Mouse (Mus musculus): ENCODE data around the gene Caskin1. TPM values are rescaled to one million over a fixed set of nuclear protein-coding genes. Genes with fewer than 3 reads are reported as not detected.

Gene Caskin1
- not detected for total RNA-seq (2023)

GRCm38 (mm10) chr17:24488186-24488661, at the start of gene Caskin1:
TSS of gene Caskin1 (plus strand) at chr17:24488601.

GRCm38 (mm10) chr17:24442632-24443155, 45.7 kb upstream of the Caskin1 start, which contains the start of gene Dnase1l2:
TSS of gene Dnase1l2 (minus strand) at chr17:24443105.

GRCm38 (mm10) chr17:24469910-24470602, 18.3 kb upstream of the Caskin1 start, which contains the start of the genes E4f1 and Pgp:
TSS of gene E4f1 (minus strand) at chr17:24470313.
TSS of gene Pgp (plus strand) at chr17:24470392.

GRCm38 (mm10) chr17:24473612-24474275, 14.7 kb upstream of the Caskin1 start, which contains the start of gene Bricd5:
TSS of gene Bricd5 (plus strand) at chr17:24473884.

GRCm38 (mm10) chr17:24478663-24479380, 9.6 kb upstream of the Caskin1 start, which contains the start of gene Mlst8:
TSS of gene Mlst8 (minus strand) at chr17:24479078.

GRCm38 (mm10) chr17:24527723-24528559, 39.5 kb downstream of the Caskin1 start, which contains the start of gene Traf7:
TSS of gene Traf7 (minus strand) at chr17:24527938.

GRCm38 (mm10) chr17:24534160-24534718, 45.8 kb downstream of the Caskin1 start, which contains the start of gene Rab26:
TSS of gene Rab26 (minus strand) at chr17:24534210.

GRCm38 (mm10) chr17:24549618-24550415, 61.4 kb downstream of the Caskin1 start, which contains the start of gene Pkd1:
TSS of gene Pkd1 (plus strand) at chr17:24549834.

Other genes with a start within 250 kb of the Caskin1 start
- gene Ccnf, start 237.1 kb upstream of the Caskin1 start, total RNA-seq (2023): 3.2 TPM
- gene Abca17, start 137.5 kb upstream of the Caskin1 start, total RNA-seq (2023): not detected
- 43.5 TPM for gene Abca3, start 136.7 kb upstream of the Caskin1 start, total RNA-seq (2023)
- 178 TPM for gene Rnps1, start 74.0 kb upstream of the Caskin1 start, total RNA-seq (2023)
- gene Eci1, start 62.0 kb upstream of the Caskin1 start, total RNA-seq (2023): 16.9 TPM
- 5.4 TPM for gene Dnase1l2, start 45.5 kb upstream of the Caskin1 start, total RNA-seq (2023)
- gene E4f1, start 18.3 kb upstream of the Caskin1 start, total RNA-seq (2023): 80.5 TPM
- gene Pgp, start 18.2 kb upstream of the Caskin1 start, total RNA-seq (2023): 13.1 TPM
- 0.89 TPM for gene Bricd5, start 14.7 kb upstream of the Caskin1 start, total RNA-seq (2023)
- 23.8 TPM for gene Mlst8, start 9.5 kb upstream of the Caskin1 start, total RNA-seq (2023)
- gene Traf7, start 39.3 kb downstream of the Caskin1 start, total RNA-seq (2023): 179 TPM
- 1.5 TPM for gene Rab26, start 45.6 kb downstream of the Caskin1 start, total RNA-seq (2023)
- 107 TPM for gene Pkd1, start 61.2 kb downstream of the Caskin1 start, total RNA-seq (2023)
- gene Tsc2, start 144.0 kb downstream of the Caskin1 start, total RNA-seq (2023): 62.2 TPM
- gene Nthl1, start 144.1 kb downstream of the Caskin1 start, total RNA-seq (2023): 4.5 TPM
- 0.74 TPM for gene Slc9a3r2, start 161.7 kb downstream of the Caskin1 start, total RNA-seq (2023)
- gene Npw, start 169.9 kb downstream of the Caskin1 start, total RNA-seq (2023): not detected
- gene Zfp598, start 181.1 kb downstream of the Caskin1 start, total RNA-seq (2023): 65.9 TPM
- not detected for gene Syngr3, start 201.4 kb downstream of the Caskin1 start, total RNA-seq (2023)
- gene Gfer, start 207.6 kb downstream of the Caskin1 start, total RNA-seq (2023): 19.5 TPM
- gene Noxo1, start 207.6 kb downstream of the Caskin1 start, total RNA-seq (2023): 3.9 TPM
- 24.9 TPM for gene Tbl3, start 219.1 kb downstream of the Caskin1 start, total RNA-seq (2023)
- not detected for gene Rnf151, start 229.5 kb downstream of the Caskin1 start, total RNA-seq (2023)
- 1,499 TPM for gene Rps2, start 229.5 kb downstream of the Caskin1 start, total RNA-seq (2023)
- 70.6 TPM for gene Ndufb10, start 235.9 kb downstream of the Caskin1 start, total RNA-seq (2023)
- not detected for gene Rpl3l, start 239.2 kb downstream of the Caskin1 start, total RNA-seq (2023)
- 37.8 TPM for gene Msrb1, start 248.0 kb downstream of the Caskin1 start, total RNA-seq (2023)

Data from CD4-positive naive resting alpha-beta T cell, adult 57 days (primary cell).